Mouse (Mus musculus): ENCODE results near the gene Iffo1. TPM values are rescaled to one million over a fixed set of nuclear protein-coding genes. Genes with fewer than 3 reads are reported as not detected.

Gene Iffo1
- polyA plus RNA-seq, 1 experiment from 2014 or later, result 6.6 TPM

DNA sequence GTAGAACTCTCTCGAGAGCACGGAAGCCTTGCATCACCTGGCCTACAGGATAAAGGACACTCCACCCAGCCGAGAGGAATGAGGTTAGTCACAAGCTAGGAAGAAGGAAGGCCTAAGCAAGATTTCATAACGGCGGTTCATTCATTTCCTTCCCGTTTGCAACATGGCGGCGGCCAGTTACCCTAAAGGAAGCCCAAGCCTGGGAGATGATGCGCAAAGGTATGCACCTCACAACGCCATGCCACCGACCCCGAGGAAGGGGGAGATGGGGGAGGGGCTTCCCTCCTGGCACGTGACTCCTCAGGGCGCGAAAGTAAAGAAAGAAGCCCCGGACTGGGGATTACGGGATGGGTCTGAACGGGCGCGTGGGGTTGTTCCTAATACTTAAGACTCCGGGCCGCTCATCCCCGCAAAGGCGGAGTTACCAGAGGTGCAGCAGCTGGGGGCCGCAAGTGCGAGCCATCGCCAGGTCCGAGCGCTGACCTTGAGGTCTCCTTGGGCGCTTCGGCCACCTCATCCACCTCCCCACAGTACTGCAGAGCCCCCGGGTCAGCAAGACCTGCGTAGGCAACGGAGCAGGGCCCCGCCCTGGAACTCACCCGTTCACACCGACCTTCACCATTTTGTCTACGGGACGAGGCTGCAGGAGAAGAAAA lies 19.8 kb downstream of the Iffo1 start:
- Histone ChIP-seq H3K27ac (peak overlapping the region; percentile 85), H3K36me3 (peaks cover 77% of the 10 kb centered on the region), H3K27me3 (replicated peaks) (no peaks in the 10 kb centered on the region), H3K9me3 (replicated peaks) (no peaks in the 10 kb centered on the region), H3K9ac (peak overlapping the region; percentile 79), H3K4me1 (peaks cover 83% of the 10 kb centered on the region), H3K4me2 (peak overlapping the region; percentile 82), H3K4me3 (peak overlapping the region; percentile 68)
- peak; percentile 22 for ATAC-seq
- WGBS (ENCODE audit: insufficient replicate concordance), result under 1% methylated on average over 39 of the region's 39 CpGs

GRCm38 (mm10) chr6:125165328-125165891 lies 20.4 kb downstream of the Iffo1 start:
- ATAC-seq, result peak; percentile 86
- H3K27ac ChIP-seq, result peak overlapping the region; percentile 89
- H3K4me2 ChIP-seq, result peak overlapping the region; percentile 82
- no peaks in the 10 kb centered on the region for H3K27me3 ChIP-seq (replicated peaks)
- under 1% methylated on average over 36 of the region's 36 CpGs for WGBS (ENCODE audit: insufficient replicate concordance)
- peak overlapping the region; percentile 79 for H3K9ac ChIP-seq
- peaks cover 77% of the 10 kb centered on the region for H3K36me3 ChIP-seq
- no peaks in the 10 kb centered on the region for H3K9me3 ChIP-seq (replicated peaks)
- peak overlapping the region; percentile 68 for H3K4me3 ChIP-seq
- H3K4me1 ChIP-seq, result peaks cover 77% of the 10 kb centered on the region

DNA sequence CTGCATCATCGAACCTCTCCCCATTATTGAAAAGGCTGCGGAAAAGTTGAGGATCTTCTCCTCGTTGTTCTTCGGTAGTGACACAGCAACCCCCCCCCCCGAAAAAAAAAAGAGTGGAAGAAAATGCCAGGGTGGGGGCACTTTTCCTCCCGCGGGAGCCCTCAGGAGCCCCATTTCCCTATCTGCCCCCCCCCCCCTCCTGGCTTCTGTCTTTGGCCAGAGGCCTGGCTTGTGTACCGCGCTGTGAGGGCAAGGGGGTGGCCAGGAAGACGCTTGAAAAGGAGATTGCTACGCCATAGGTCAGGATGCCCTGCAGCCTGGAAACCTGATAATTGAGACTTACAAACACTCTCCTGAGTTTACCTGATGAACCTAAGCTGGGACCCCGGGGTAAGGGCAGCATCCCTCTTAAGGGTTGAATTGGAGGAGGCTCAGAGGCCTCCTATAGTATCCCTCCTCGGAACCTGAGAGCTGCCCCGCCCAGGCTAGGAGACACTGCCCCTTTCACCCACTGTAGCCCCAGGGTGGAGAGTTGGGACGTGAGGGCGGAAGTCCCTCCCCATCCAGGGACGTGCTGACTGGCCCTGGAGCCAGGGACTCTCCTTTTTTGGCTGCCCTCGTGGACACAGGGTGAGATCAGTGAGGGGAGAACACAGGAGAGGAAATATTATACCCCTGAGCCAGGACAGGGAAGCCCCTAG lies 21.2 kb downstream of the Iffo1 start, which contains the start of gene Gapdh:
Gene Gapdh (minus strand): TSS at position 417 of the 701 bp plus-strand sequence.
- under 1% methylated on average over 18 of the region's 18 CpGs for WGBS (ENCODE audit: insufficient replicate concordance)

GRCm38 (mm10) chr6:125166861-125167650 lies 22.0 kb downstream of the Iffo1 start:
- peak overlapping the region; percentile 89 for H3K27ac ChIP-seq
- no peaks in the 10 kb centered on the region for H3K27me3 ChIP-seq (replicated peaks)
- peak; percentile 13; the same call in 1 of the 2 replicates for ATAC-seq
- H3K4me3 ChIP-seq, result peak overlapping the region; percentile 68
- peaks cover 61% of the 10 kb centered on the region for H3K4me1 ChIP-seq
- H3K9ac ChIP-seq, result peak overlapping the region; percentile 79
- H3K36me3 ChIP-seq, result peaks cover 77% of the 10 kb centered on the region
- H3K4me2 ChIP-seq, result peak overlapping the region; percentile 82
- no peaks in the 10 kb centered on the region for H3K9me3 ChIP-seq (replicated peaks)
- WGBS (ENCODE audit: insufficient replicate concordance), result 19% methylated on average over 10 of the region's 10 CpGs

More for the DNA sequence above, 21.2 kb downstream of the Iffo1 start, which contains the start of gene Gapdh:
- peak; percentile 53 for ATAC-seq
- Histone ChIP-seq H3K4me2 (peak within 1 kb of the TSS; percentile 82), H3K27me3 (replicated peaks) (no peaks in the 10 kb centered on the region), H3K27ac (peak within 1 kb of the TSS; percentile 89), H3K36me3 (peaks cover 77% of the 10 kb centered on the region), H3K4me1 (peaks cover 69% of the 10 kb centered on the region), H3K9ac (peak within 1 kb of the TSS; percentile 79), H3K4me3 (peak within 1 kb of the TSS; percentile 68), H3K9me3 (replicated peaks) (no peaks in the 10 kb centered on the region)

- Histone ChIP-seq H3K4me1 (peaks cover 51% of the 10 kb centered on the region), H3K4me3 (no peak overlapping the region), H3K9ac (peak overlapping the region; percentile 79; the same call in 1 of the 2 replicates), H3K4me2 (no peak overlapping the region), H3K27ac (peak overlapping the region; percentile 89), H3K9me3 (replicated peaks) (no peaks in the 10 kb centered on the region), H3K27me3 (replicated peaks) (no peaks in the 10 kb centered on the region), H3K36me3 (peaks cover 77% of the 10 kb centered on the region)
- no peak for ATAC-seq
- 91% methylated on average over 14 of the region's 14 CpGs for WGBS (ENCODE audit: insufficient replicate concordance)
These were observed 23.0 kb downstream of the Iffo1 start for GRCm38 (mm10) chr6:125168086-125168485.

DNA sequence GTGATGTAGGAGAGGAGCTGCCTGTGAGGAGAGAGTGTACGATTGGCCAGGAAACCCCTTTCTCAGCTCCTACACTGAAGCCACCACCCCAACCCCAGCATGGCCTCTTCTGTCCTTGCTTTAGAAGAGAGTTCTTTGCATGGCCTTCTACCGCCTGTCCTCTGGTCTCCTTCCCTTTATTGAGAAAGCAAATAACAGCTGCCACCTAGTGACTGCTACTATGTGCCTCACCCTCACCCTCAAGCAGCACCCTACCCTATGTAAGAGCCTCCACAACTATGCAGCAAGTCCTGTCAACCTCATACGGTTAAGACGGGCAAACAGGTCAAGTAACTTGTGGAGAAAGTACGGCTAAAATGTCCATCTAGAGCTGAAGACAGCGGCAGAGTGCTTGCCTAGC lies 25.2 kb downstream of the Iffo1 start:
- Histone ChIP-seq H3K4me1 (peaks cover 37% of the 10 kb centered on the region), H3K9me3 (replicated peaks) (no peaks in the 10 kb centered on the region), H3K27me3 (replicated peaks) (no peaks in the 10 kb centered on the region), H3K9ac (no peak overlapping the region), H3K4me2 (no peak overlapping the region), H3K4me3 (no peak overlapping the region), H3K27ac (no peak overlapping the region), H3K36me3 (peaks cover 85% of the 10 kb centered on the region)
- no peak for ATAC-seq
- WGBS (ENCODE audit: insufficient replicate concordance), result 79% methylated on average over 6 of the region's 6 CpGs

DNA sequence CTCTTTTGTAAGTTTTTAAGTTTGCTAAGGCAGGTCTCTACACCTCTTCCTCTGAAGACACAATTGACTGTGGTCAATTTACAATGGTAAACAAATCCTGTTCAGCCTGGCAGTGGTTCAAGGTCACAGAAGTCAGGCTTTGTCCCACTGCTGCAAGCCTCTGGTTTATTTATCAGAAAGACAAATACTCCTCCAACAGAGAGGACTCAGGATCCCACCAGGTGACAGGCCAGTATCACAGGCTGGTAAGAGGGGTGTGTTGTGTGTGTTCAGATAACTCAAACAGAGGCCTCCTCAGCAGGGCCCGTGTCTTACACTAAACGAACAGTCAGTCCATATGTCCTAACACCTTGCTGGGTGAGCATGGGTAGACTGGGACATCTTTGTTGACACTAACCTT lies 27.4 kb downstream of the Iffo1 start:
- ATAC-seq, result 0 out of 2 replicates have a peak, but pooled peaks have one; percentile 27
- H3K4me3 ChIP-seq, result no peak overlapping the region
- peak overlapping the region; percentile 10; the same call in 1 of the 2 replicates for H3K27ac ChIP-seq
- peaks cover 18% of the 10 kb centered on the region for H3K4me1 ChIP-seq
- H3K27me3 ChIP-seq (replicated peaks), result no peaks in the 10 kb centered on the region
- peaks cover 100% of the 10 kb centered on the region for H3K36me3 ChIP-seq
- WGBS (ENCODE audit: insufficient replicate concordance), result 69% methylated on average over 2 of the region's 2 CpGs
- no peak overlapping the region for H3K4me2 ChIP-seq
- H3K9ac ChIP-seq, result 0 out of 2 replicates have a peak overlapping the region, but pooled peaks have one; percentile 1
- H3K9me3 ChIP-seq (replicated peaks), result no peaks in the 10 kb centered on the region

DNA sequence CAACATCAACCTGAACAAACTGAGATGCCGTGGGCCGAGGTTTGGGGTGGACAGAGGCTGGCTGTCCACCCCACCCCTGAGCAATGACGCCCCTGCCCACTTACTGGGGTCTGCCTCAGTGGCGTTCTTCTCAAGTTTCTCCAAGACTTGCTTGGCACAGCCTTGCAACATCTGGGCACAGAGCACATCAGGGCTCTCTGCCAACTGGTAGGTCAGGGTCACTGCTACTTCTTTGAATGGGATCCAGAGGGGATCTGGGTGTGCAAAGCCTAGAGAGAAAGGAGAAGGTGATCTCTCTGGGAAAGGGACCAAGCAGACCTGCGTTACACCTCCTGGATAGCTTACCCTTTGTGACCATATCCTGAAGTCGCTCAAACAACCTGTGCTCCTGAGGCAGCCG lies 28.2 kb downstream of the Iffo1 start:
- peaks cover 100% of the 10 kb centered on the region for H3K36me3 ChIP-seq
- peaks cover 10% of the 10 kb centered on the region for H3K4me1 ChIP-seq
- H3K27ac ChIP-seq, result no peak overlapping the region
- no peaks in the 10 kb centered on the region for H3K9me3 ChIP-seq (replicated peaks)
- no peak overlapping the region for H3K9ac ChIP-seq
- no peak overlapping the region for H3K4me3 ChIP-seq
- ATAC-seq, result no peak
- 90% methylated on average over 7 of the region's 7 CpGs for WGBS (ENCODE audit: insufficient replicate concordance)
- H3K4me2 ChIP-seq, result no peak overlapping the region
- no peaks in the 10 kb centered on the region for H3K27me3 ChIP-seq (replicated peaks)

DNA sequence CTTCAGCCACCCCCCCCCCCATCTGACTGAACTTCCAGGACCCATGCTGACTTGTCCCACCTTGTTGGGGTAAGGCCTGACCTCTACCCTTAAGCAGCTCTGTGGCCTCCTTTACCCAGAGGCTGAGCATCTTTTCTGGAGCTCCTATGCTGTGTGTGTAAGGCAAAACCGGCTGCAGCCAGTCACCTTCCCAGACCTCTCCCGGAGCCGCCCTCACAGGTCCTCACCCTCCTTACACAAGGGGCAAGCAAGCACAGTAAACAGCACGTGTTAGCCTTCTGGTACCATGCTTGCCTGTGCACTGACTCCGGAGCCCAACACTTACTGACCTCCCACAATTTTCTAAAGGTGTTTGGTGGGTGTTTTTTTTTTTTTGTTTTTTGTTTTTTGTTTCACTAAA lies 30.4 kb downstream of the Iffo1 start:
- Histone ChIP-seq H3K9me3 (replicated peaks) (no peaks in the 10 kb centered on the region), H3K27ac (no peak overlapping the region), H3K4me2 (no peak overlapping the region), H3K9ac (no peak overlapping the region), H3K4me3 (no peak overlapping the region), H3K27me3 (replicated peaks) (no peaks in the 10 kb centered on the region), H3K36me3 (peaks cover 100% of the 10 kb centered on the region), H3K4me1 (no peaks in the 10 kb centered on the region)
- 90% methylated on average over 5 of the region's 5 CpGs for WGBS (ENCODE audit: insufficient replicate concordance)
- ATAC-seq, result no peak

DNA sequence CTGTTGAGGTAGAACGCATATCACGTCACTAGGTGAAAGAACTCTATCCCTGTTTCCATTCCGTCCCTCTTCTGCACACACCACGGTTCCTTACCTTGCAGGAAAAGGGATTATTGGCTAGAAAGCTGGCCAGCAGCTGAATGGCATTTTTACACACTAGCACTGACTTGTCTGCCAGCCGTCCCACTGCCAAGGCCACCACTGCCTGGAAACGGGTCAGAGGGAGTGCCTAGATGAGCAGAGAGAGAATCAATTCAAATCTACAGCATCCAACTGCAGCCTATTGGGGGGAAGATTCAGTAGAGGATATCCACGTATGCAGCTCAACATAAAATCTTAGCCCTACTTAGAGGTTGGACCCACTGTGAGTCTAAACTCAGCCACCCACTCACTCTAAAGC lies 34.6 kb downstream of the Iffo1 start:
- Histone ChIP-seq H3K9me3 (replicated peaks) (no peaks in the 10 kb centered on the region), H3K4me2 (no peak overlapping the region), H3K36me3 (peaks cover 100% of the 10 kb centered on the region), H3K27me3 (replicated peaks) (no peaks in the 10 kb centered on the region), H3K9ac (no peak overlapping the region), H3K4me3 (no peak overlapping the region), H3K27ac (no peak overlapping the region), H3K4me1 (no peaks in the 10 kb centered on the region)
- no peak for ATAC-seq
- 93% methylated on average over 7 of the region's 7 CpGs for WGBS (ENCODE audit: insufficient replicate concordance)

DNA sequence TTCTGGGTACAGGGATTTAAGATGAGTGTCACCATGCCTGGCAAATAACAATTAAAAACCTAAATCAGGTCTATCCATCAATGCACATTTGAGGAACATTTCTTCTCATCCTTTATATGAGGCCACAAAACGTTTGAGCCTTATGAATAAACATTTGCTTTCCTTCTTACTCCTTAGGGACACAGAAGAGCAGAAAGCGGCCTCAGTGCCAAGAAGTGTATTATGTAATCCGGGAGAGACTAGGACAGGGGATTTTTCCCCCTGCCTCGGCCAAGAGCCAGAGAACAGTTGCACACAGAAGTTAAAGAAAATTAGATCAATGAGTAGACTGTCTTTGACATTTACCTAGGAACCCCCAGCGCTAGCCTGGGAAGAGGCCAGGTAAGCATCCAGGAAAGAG lies 37.1 kb downstream of the Iffo1 start:
- Histone ChIP-seq H3K4me1 (no peaks in the 10 kb centered on the region), H3K4me2 (no peak overlapping the region), H3K36me3 (peaks cover 100% of the 10 kb centered on the region), H3K9me3 (replicated peaks) (no peaks in the 10 kb centered on the region), H3K9ac (no peak overlapping the region), H3K27me3 (replicated peaks) (no peaks in the 10 kb centered on the region), H3K4me3 (no peak overlapping the region), H3K27ac (no peak overlapping the region)
- no peak for ATAC-seq
- 89% methylated on average over 5 of the region's 5 CpGs for WGBS (ENCODE audit: insufficient replicate concordance)

All from liver, embryonic 12.5 days (tissue).